Mouse (Mus musculus) heart, adult 2 months (tissue): Measurements from ENCODE around the gene Arid1a. TPM values are rescaled to one million over a fixed set of nuclear protein-coding genes. Genes with fewer than 3 reads are reported as not detected.

Source experiments
- DNase-seq, 2 experiments: peaks; one replicate each; pipeline ENCODE4 v3.0.0; 2021
- H3K27ac ChIP-seq: fragments of 200-600 bp; 2 replicates; pipeline ENCODE4 v1.8.1; 2022
- H3K27me3 ChIP-seq: fragments of 200-500 bp; 2 replicates; pipeline ENCODE4 v1.6.1; 2012; ENCODE audit warnings: mild to moderate bottlenecking, low read length, inconsistent platforms, mixed read lengths; ENCODE audit not compliant: control insufficient read depth, insufficient read depth
- H3K36me3 ChIP-seq: fragments of 200-500 bp; 2 replicates; pipeline ENCODE4 v1.6.1; 2012; ENCODE audit warnings: low read length, inconsistent platforms; ENCODE audit not compliant: control insufficient read depth, insufficient read depth
- H3K4me1 ChIP-seq: fragments of 200-500 bp; 2 replicates; pipeline ENCODE4 v1.6.1; 2011; ENCODE audit warnings: low read length; ENCODE audit not compliant: control insufficient read depth, insufficient read depth
- H3K4me3 ChIP-seq: fragments of 200-600 bp; 2 replicates; pipeline ENCODE4 v1.8.1; 2022
- H3K79me2 ChIP-seq: fragments of 200-500 bp; replicated peaks from 2 replicates; pipeline ENCODE4 v1.6.1; 2012; ENCODE audit warnings: mild to moderate bottlenecking, inconsistent platforms, low read length, moderate library complexity, mixed read lengths; ENCODE audit not compliant: control insufficient read depth, insufficient read depth
- H3K9ac ChIP-seq: fragments of 200-500 bp; 2 replicates; pipeline ENCODE4 v1.6.1; 2012; ENCODE audit warnings: low read depth, mild to moderate bottlenecking, control low read depth, inconsistent platforms, low read length, mixed read lengths
- CTCF ChIP-seq: fragments of 200-600 bp; IDR thresholded peaks from 2 replicates; pipeline ENCODE4 v1.8.1; 2022; ENCODE audit warnings: antibody characterized with exemption, mild to moderate bottlenecking, moderate library complexity
- EP300 ChIP-seq: fragments of 200-500 bp; IDR thresholded peaks from 2 replicates; pipeline ENCODE4 v1.6.1; 2011; ENCODE audit warnings: low read depth, low read length, control low read depth; ENCODE audit not compliant: insufficient read depth
- POLR2A ChIP-seq: fragments of 200-500 bp; IDR thresholded peaks from 2 replicates; pipeline ENCODE4 v1.6.1; 2011; ENCODE audit warnings: mild to moderate bottlenecking, low read depth, low read length, control low read depth; ENCODE audit not compliant: insufficient read depth
- WGBS: fragments of 180-500 bp; shearing (Covaris S2); methylation state at CpG from one replicate; pipeline ENCODE4 v1.1.7; 2018; 5-methylcytosine and 5-hydroxymethylcytosine counted together
- intact Hi-C: fragments of 180-260 bp; cut with DNase I; formaldehyde crosslinking; loops from one replicate; pipeline ENCODE4 v1.15.1; 2025
- polyA plus RNA-seq: library from polyadenylated mRNA; depleted of rRNA; stranded (reverse); fragments of >200 nt; gene quantifications from 2 replicates; pipeline ENCODE4 v1.2.3, GENCODE M21; 2012
- total RNA-seq, 2 experiments: library from RNA; stranded (reverse); gene quantifications; 2 replicates each; pipeline ENCODE4 v1.2.3; 2021

Gene Arid1a
- total and polyA plus RNA-seq, 3 experiments = 27.8 to 38.0 (median 34.2) TPM

DNA sequence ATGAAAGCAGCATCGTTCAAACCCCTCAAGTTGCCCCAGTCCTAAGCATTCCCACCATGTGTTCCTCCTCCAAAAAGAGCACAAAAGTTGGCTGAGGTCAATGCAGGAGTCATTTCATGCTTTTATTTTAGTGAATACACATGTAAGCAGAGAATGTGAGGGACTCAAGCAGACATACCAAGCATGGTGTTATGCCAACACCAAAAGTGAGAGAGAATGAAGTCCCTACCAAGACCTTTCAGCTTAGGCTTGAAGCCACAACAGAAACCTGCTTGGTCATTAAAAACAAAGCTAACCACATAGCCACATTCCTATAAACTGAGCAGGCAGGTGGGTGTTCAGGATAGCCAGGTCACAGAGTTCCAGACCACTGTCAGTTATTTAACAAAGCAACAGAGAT lies 49.1 kb downstream of the Arid1a start:
- peaks cover 44% of the 10 kb centered on the region for H3K36me3 ChIP-seq
- intact Hi-C loops = loop anchor here (1.0 to 2.0 kb wide), 3 partner anchors 22 to 43 kb away; no protein-coding TSS in a partner anchor
- no peaks in the 10 kb centered on the region for H3K27me3 ChIP-seq
- H3K79me2 ChIP-seq = peaks cover 3% of the 10 kb centered on the region
- H3K4me1 ChIP-seq = peaks cover 25% of the 10 kb centered on the region
- peak overlapping the region; percentile 90 for H3K27ac ChIP-seq
- peak overlapping the region; percentile 11; the same call in 1 of the 2 replicates for H3K9ac ChIP-seq
- no peak for TF ChIP-seq EP300
- no peak for TF ChIP-seq CTCF
- TF ChIP-seq POLR2A = no peak
- H3K4me3 ChIP-seq = no peak overlapping the region
- no peak for DNase-seq
- WGBS = 32% methylated on average over 1 of the region's 1 CpGs

DNA sequence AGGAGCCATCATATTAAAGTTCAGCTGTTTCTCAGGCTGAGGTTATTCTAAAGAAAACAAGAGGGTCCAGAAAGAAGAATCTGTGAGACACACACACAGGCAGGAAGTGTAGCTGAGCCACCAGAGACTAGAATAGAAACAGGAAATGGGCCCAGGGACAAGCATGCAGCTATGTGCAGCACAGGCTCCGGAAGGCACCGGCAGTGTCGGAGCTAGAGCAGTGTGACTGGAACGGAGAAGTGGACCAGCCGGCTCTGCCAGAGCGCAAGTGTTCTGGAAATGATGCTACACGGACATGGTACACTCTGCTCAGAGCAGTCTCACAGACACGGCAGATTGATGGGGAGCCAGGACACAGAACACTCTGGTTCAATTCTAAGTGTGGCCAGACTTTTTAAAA lies 49.6 kb downstream of the Arid1a start:
- DNase-seq = peak; percentile 80 to 89
- Histone ChIP-seq H3K4me1 (peaks cover 27% of the 10 kb centered on the region), H3K9ac (peak overlapping the region; percentile 5; the same call in 1 of the 2 replicates), H3K4me3 (no peak overlapping the region), H3K27me3 (no peaks in the 10 kb centered on the region), H3K36me3 (peaks cover 45% of the 10 kb centered on the region), H3K79me2 (peaks cover 3% of the 10 kb centered on the region), H3K27ac (peak overlapping the region; percentile 90)
- TF ChIP-seq POLR2A = peak; percentile 77
- TF ChIP-seq EP300 = peak; percentile 99
- TF ChIP-seq CTCF = no peak
- intact Hi-C loops = loop anchor here (1.0 to 2.0 kb wide), 3 partner anchors 22 to 44 kb away; no protein-coding TSS in a partner anchor
- 0% methylated on average over 8 of the region's 8 CpGs for WGBS

- H3K4me3 ChIP-seq = no peak overlapping the region
- DNase-seq = no peak
- peaks cover 36% of the 10 kb centered on the region for H3K4me1 ChIP-seq
- intact Hi-C loops = no loop called here
- peaks cover 56% of the 10 kb centered on the region for H3K36me3 ChIP-seq
- H3K79me2 ChIP-seq = peaks cover 3% of the 10 kb centered on the region
- H3K27me3 ChIP-seq = no peaks in the 10 kb centered on the region
- H3K9ac ChIP-seq = no peak overlapping the region
- 52% methylated on average over 4 of the region's 4 CpGs for WGBS
- H3K27ac ChIP-seq = peak overlapping the region; percentile 90; the same call in 1 of the 2 replicates
- no peak for TF ChIP-seq CTCF
- no peak for TF ChIP-seq EP300
- TF ChIP-seq POLR2A = no peak
Observed at GRCm38 (mm10) chr4:133705062-133705461, 51.5 kb downstream of the Arid1a start.

GRCm38 (mm10) chr4:133700905-133701368 lies 55.6 kb downstream of the Arid1a start:
- WGBS = 10% methylated on average over 11 of the region's 11 CpGs
- Histone ChIP-seq H3K79me2 (peaks cover 7% of the 10 kb centered on the region; the same call in 1 of the 2 replicates), H3K36me3 (peaks cover 32% of the 10 kb centered on the region), H3K4me3 (no peak overlapping the region), H3K4me1 (peaks cover 20% of the 10 kb centered on the region), H3K27me3 (no peaks in the 10 kb centered on the region), H3K27ac (peak overlapping the region; percentile 57), H3K9ac (0 out of 2 replicates have a peak overlapping the region, but pooled peaks have one; percentile 37)
- TF ChIP-seq EP300 = peak; percentile 52; the same call in 1 of the 2 replicates
- TF ChIP-seq CTCF = no peak
- TF ChIP-seq POLR2A = 0 out of 2 replicates have a peak, but pooled peaks have one; percentile 26
- intact Hi-C loops = no loop called here
- DNase-seq = peak; percentile 60 to 80

GRCm38 (mm10) chr4:133695363-133695762 lies 61.2 kb downstream of the Arid1a start:
- no peak overlapping the region for H3K4me3 ChIP-seq
- DNase-seq = no peak
- intact Hi-C loops = loop anchor here (2.0 kb wide), 1 partner anchor 15 kb away; no protein-coding TSS in a partner anchor
- H3K36me3 ChIP-seq = peaks cover 8% of the 10 kb centered on the region
- H3K27ac ChIP-seq = no peak overlapping the region
- no peaks in the 10 kb centered on the region for H3K27me3 ChIP-seq
- H3K79me2 ChIP-seq = 0 out of 2 replicates have a peak, but pooled peaks cover 4% of the 10 kb centered on the region
- 67% methylated on average over 3 of the region's 3 CpGs for WGBS
- H3K4me1 ChIP-seq = no peaks in the 10 kb centered on the region; the same call in 1 of the 2 replicates
- H3K9ac ChIP-seq = no peak overlapping the region
- TF ChIP-seq POLR2A (no peak), EP300 (no peak), CTCF (no peak)

- intact Hi-C loops = no loop called here
- DNase-seq = peak in 1 of 2 experiments; percentile 34
- Histone ChIP-seq H3K27ac (peak overlapping the region; percentile 21; the same call in 1 of the 2 replicates), H3K4me1 (peaks cover 11% of the 10 kb centered on the region), H3K4me3 (no peak overlapping the region), H3K9ac (no peak overlapping the region), H3K36me3 (peaks cover 17% of the 10 kb centered on the region), H3K27me3 (no peaks in the 10 kb centered on the region), H3K79me2 (no peaks in the 10 kb centered on the region)
- WGBS = 13% methylated on average over 5 of the region's 5 CpGs
- TF ChIP-seq EP300 (0 out of 2 replicates have a peak, but pooled peaks have one; percentile 27), CTCF (no peak), POLR2A (no peak)
Observed at GRCm38 (mm10) chr4:133690252-133690651, 66.3 kb downstream of the Arid1a start.
